Mouse (Mus musculus): ENCODE measurements around the gene Efcab8.
"Not testable (repeated sequence)": the region's sequence is repeated elsewhere in the genome, so short reads cannot be mapped to it uniquely, and the experiment has no call there.

Gene Efcab8

GRCm38 (mm10) chr2:153779394-153779981, at the start of gene Efcab8:
Gene Efcab8, plus strand, starts transcription at chr2:153779931.
- peak; percentile 72 for DNase-seq

GRCm38 (mm10) chr2:153734033-153734432, 45.7 kb upstream of the Efcab8 start:
- peak; percentile 15 for DNase-seq

DNA sequence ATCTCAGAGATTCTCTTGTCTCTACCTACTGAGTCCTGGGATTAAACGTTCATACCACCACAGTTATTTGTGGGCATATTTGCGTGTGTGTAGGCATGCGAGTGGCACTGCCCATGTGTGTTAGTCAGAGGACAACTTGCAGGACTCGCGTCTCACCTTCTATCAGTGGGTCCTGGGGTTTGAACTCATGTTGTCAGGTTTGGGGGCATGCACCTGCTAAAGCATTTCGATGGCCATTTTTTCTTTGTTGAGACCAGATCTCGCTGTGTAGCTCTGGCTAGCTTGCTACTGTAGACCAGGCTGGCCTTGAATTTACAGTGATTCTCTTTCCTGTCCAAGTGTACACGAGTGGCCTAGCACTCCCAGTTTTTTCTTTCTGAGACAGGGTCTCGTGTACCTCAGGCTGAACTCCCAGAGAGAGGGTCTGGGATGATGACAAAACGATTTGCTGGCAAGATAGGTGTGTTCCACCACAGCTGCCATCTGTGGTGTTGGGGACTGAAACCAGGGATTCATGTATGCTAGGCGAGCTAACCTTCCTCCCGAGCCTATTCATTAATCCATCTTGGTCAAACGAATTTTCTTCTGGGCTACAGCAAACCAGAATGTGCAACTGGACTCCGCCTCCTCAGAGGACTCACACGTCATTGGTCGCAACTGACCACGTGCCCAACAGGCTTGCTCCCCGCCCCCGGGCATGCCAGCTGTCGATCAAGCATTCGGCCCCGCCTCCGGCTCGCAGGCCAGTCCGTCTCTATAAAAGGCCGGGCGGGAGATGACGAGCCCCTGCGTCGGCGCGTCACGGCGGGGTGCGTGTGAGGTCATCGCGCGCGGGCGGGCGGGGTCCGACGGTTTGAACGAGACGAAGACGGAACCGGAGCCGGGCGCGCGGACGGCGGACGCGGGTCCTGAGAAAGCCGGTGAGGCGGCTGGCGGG, 39.0 kb upstream of the Efcab8 start, which contains the start of gene Mapre1:
Gene Mapre1, plus strand, starts transcription at position 775 of the 937 bp plus-strand sequence.
- peak; percentile 99 for DNase-seq

DNA sequence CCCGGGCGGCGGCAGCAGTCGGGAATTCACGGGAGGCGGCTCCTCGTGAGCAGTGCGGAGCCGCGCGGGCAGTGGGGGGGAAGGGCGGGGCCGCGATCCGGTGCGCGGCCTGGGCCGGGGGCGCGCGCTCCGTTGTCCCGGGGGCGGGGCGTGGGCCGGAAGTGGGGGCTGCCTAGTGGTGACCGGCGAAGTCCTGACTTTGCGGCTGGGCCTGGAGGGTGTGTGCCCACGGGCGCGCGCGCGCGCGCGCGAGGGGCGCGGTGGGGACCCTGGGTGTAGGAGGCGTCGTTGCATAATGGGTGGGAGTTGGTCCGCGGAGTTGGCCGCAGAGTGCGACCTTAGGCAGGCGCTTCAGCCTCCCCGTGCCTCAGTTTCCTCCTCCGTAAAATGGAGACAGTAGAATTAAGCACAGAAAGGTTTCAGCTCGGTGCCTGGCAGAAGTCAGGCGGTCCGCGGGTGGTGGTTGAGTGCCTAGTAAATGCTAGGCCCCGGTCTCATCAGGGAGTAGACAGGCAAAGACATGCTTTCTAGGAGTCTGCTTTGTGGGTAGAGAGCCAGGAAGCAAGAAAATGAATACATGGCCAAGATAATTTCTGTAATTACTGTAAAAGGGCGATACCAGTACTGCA, 38.2 kb upstream of the Efcab8 start:
- DNase-seq, result peak; percentile 84

DNA sequence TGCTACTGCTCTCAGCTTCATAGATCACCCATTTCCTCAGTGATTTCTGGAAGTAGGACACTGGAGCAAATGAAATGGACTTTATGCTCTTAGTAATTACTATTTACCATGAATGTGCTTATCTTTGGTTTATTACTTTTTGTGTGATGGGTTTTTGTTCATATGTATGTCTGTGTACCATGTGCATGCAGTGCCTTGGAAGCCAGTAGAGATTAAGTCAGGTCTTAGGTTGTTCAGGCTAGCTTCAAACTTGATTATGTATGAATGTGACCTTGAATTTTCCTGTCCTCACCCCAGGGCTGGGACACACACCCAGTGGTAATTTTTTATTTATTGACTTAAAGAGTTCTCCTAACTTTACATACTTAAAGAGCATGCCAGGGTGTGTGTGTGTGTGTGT, 31.7 kb upstream of the Efcab8 start:
- DNase-seq, result no peak

DNA sequence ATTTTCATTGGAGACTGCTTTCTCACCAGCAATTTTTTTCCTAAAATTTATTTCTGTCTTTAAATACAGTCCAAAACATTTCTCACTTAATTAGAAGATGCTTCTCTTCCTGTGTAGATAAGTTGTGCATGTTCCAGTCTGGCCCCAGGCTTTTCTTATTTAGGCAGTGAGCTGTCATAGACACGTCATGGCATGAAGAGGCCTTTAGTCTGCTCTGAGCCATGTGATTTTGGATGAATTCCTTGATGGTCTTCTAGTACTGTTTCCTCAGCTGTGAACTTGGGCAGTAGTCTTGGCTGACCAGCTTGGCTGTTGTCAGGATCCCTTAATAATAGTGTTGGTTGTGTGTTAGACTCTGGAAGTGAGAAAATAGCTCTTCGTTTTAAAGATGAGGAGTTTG, 29.4 kb upstream of the Efcab8 start:
- no peak for DNase-seq

GRCm38 (mm10) chr2:153762121-153762520, 17.6 kb upstream of the Efcab8 start:
- no peak for DNase-seq

GRCm38 (mm10) chr2:153767484-153767883, 12.2 kb upstream of the Efcab8 start:
- DNase-seq, result no peak

- DNase-seq, result no peak
Observed at GRCm38 (mm10) chr2:153768881-153769280, 10.8 kb upstream of the Efcab8 start.

GRCm38 (mm10) chr2:153772950-153773349, 6.8 kb upstream of the Efcab8 start:
- DNase-seq, result no peak

GRCm38 (mm10) chr2:153775472-153775871, 4.3 kb upstream of the Efcab8 start:
- no peak for DNase-seq

- DNase-seq, result peak; percentile 90
Observed at GRCm38 (mm10) chr2:153778638-153779362, 931 bp upstream of the Efcab8 start.

- peak; percentile 5 for DNase-seq
Observed at GRCm38 (mm10) chr2:153781181-153781580, 1.4 kb downstream of the Efcab8 start.

DNA sequence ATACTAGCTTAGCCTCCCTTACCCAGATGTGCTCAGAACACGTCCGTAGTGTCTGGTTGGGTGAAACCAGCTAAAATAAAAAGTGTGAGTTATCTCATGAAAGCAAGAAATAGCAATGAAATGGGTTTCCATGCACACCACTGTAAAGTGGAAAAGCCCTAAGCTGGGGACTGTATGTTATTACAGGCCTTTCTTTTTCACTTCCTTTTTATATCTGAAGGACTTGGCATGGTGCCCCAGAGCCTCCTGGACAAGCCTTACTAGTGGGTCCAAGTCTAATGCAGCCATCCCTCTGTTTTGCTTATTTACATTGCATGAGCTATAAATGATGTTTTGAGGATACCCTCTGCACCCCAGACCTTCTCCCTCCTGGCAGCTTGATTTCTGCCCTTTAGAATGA, 4.9 kb downstream of the Efcab8 start:
- no peak for DNase-seq

GRCm38 (mm10) chr2:153793366-153793765, 13.6 kb downstream of the Efcab8 start:
- no peak for DNase-seq

DNA sequence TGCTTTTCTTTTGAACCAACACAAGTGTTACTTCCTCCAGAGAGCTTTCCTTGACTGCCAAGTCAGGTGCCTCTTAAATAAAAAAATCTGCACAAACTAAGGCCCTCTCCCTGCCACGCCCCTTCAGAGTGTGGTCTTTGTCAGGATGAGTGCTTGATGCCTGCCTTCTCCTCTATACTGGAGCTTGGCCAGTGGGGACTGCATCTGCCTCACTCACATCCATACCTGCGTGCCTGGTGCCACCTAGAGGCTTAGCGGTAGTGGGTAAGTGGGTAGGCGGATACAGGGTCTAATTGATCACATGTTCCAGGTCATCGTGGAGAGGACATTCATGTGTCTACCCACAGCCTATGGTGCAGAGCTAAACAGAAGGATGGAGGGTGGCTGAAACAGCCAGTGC, 15.4 kb downstream of the Efcab8 start:
- DNase-seq, result peak; percentile 61

DNA sequence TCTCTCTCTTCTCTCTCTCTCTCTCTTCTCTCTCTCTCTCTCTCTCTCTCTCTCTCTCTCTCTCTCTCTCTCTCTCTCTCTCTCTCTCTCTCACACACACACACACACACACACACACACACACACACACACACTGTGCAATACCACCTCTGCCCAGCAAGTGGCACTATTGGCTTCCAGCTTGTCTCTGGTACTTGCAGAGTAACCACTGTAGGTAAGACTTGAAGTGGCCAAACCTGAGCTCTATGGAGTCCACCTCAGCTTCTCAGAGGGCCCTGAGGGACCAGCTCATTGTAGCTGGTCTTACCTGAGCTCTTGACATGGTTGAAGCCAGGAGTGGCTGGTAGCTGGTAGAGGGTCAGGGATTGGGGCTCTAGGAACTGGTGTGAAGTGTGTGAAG, 27.7 kb downstream of the Efcab8 start:
- peak; percentile 54 for DNase-seq

DNA sequence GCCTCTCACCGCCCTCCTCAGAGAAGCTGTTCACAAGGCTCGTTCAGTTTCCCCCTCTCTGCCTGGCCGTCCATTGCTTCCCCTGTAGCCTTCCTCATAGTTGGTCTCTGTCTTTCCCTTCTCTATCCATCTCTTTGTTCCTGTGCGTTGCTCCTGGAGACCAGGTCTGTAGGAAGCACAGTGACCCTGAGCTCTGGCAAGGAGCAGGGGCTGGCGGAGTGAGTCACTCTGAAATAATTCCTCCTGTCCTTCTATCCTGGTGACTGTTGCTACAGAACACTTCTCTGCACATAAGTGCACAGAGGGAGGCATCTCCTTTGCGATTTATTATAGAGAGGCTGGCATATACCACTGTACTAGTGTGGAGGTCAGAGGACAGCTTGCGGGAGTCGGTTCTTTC, 28.4 kb downstream of the Efcab8 start:
- DNase-seq, result no peak

DNA sequence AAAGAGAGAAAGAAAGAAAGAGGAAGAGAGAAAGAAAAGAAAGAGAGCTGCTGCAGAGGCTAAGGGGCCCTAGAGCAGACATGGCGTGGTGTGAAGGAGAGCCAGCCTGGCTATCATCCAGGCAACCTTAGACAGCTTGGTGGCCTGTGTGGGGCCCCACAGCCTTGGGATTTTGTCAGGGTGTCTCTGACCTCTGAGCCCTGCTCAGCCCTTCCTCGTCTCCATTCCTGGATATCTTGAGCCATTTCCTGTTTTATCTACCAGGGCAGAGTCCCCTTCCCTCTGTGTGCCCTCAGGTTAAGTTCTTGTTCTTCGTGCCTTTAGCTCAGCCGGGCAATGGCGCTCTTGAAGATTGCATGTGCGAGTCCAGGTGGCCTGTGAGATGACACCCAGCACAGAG, 29.1 kb downstream of the Efcab8 start:
- DNase-seq, result no peak

DNA sequence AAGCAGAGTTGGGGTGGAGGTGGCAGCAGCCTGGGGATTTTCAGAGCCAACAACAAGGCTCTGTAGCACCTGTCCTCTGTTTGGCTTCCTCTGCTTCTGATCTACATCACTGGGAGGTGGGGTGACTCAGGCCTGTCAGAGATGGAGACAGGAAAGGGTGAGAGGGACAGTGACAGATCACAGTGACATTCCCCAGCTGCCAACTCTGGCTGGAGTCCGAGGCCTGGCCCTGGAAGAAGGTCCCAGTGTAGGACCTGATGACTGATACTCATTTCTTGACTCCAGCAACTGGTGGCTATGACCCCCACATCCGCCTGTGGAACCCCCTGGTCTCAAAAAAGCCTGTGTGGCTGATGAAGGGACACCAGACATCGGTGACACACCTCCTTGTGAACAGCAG, 30.2 kb downstream of the Efcab8 start:
- no peak for DNase-seq

DNA sequence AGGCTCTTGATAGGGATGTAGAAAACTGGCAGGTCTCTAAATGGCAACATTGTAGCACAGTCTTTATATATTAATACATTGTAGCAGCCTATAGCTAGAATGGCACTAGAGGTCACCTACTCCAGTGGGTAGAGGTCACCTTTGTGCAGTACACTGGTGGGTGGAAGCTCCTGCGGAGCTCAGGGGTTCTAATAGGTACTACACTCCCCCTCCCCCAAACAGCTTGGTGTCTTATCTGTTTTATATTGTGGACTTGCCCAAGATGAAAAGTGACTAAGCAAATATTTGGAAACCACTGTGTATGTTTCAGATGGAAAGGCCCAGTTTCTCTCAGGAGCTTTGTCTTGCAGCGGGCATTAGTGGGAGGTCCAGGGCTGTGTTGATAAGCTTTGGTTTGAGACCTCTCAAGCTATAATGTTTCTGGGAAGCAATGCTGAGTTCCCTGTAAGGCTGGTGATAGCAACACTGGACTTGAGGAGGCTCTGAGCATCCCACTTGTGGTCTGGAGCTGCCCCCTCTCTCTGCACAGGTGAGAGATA, 42.3 kb downstream of the Efcab8 start:
- no peak for DNase-seq

DNA sequence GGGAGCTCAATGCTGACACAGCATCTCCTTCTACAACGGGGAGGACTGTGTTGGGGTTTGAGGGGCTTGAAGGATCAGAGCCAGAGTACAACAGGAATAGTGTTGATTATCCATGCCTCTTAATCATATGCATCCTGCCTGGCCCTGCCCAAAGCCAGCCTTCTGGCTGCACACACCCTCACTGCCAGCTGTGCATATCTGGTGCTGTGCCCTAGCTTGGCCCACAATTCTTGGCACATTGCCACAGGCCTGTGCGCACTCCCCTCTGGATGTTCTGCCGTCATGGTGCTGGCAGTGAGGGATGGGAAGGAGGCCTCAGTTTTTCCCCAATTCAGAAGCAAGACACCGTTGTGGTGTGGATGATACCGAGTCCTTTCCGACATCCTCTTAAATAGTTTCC, 44.9 kb downstream of the Efcab8 start:
- no peak for DNase-seq

- DNase-seq, result not testable (repeated sequence)
Observed at GRCm38 (mm10) chr2:153825900-153826299, 46.2 kb downstream of the Efcab8 start.
